Mouse (Mus musculus) lung, postnatal 25 days (tissue): ENCODE results near the gene Adcy7.
A peak's percentile ranks its signal among the peaks of the same experiment; 100 is the strongest.

Experiments
- DNase-seq: peaks from one replicate; pipeline ENCODE4 v3.0.0; 2022; ENCODE audit warnings: low spot score

The Adcy7 gene

DNA sequence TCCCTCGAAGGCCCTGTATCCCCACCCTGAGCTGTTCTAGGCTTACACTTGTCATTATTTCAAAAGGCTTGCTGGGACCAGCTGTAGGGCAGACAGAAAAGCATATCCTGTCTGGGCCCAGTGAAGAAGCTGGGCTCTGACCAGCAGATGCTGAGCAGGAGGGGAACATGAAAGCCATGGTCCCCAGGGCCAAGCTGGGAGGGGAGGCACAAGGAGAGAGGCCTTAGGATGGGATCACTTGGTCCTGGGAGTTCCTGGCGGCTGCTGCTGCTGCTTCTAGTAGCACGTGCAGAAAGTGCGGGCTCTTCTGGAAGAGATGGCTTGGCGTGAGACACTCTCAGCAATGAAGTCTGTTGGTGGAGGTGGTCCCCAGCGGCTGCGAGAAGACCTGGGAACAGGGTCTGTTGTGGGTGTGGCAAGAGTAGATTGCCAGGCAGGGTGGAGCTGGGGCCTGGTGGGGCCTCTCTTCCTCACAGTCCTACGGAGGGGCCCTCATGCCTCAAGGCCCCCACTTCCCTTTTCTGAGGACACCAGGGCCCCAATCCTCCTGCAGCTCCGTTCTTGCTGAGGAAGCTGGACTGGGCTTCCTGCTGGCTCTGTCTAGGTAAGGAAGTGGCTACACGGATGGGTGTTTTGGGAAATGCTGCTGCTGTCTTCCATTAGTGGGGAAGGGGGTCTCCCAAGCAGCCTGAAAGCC is 27.9 kb downstream of the Adcy7 start:
- peak; percentile 52 for DNase-seq

DNA sequence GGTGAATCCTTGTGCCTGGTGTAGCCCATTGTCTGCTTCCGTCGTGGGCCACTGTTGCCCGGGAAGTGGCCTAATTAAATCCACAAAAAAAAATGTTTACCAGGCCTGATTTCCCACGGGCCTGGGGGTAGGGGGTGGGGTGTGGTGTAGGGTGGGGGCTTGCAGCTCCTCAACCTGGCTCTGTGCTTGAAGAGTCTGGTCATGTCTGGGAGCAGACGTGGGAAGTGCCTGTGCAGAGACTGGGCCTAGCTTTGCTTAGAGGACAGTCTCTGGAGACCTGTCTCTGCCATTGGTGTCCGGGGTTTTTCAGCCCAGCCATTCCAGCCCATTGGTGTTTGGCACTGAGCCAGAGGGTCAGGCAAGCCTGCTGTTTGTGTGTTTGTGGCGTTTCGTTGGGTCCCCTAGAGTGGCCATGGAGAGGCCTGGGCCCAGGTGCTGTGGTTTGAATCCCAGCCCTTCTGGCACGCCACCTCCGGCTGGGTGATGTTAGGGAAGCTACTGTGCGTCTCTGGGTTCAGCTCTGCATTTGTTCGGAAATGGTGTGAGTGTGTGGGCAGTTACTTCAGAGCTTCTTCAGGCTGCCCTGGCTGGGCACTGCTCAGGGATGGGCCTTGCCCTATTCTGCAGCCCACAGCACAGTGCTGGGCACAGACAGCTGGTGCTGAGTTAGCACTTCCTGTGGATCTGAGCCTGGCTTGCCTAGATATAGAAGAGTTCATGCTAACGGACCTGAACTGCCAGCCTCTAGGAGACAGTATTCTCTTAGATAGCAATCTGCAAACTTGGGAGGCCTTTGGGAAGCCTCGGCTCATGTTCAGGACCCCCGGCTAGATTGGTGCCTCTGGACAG is 29.6 kb downstream of the Adcy7 start:
- DNase-seq = no peak

DNA sequence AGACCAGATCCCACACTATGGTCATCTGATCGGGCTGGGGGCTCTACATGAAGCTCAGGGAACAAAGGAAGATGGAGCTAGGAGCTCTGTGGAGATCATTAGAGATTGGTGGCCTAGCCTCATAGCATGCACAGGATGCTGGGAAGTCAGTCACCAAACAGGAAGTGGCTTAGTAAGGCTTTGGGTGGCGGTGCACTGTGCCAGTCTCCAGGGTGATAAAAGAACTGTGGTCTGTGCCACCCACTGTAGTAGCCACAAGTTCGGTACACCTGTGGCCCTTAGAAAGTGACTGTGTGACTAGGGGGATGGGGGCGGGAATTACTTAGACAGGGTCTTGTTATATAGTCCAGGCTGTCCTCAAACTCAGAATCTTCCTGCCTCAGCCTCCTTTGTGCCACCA is 33.6 kb downstream of the Adcy7 start:
- no peak for DNase-seq

DNA sequence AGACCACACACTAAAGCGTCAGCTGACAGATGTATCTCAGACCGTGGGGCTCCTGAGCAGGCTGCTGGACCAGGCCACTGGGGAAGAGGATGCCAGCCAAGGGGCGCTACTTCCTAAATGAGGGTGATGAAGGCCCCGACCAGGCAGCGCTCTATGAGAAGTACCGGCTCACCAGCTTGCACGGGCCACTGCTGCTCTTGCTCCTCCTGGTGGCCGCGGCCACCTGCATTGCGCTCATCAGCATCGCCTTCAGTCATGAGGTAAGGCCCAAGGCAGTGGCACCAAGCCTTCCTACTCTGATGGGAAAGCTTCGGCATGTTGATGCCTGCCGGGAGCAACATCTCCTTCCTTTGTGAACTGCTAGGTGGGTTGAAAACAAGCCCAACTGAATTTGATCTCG is 34.3 kb downstream of the Adcy7 start:
- DNase-seq = no peak

DNA sequence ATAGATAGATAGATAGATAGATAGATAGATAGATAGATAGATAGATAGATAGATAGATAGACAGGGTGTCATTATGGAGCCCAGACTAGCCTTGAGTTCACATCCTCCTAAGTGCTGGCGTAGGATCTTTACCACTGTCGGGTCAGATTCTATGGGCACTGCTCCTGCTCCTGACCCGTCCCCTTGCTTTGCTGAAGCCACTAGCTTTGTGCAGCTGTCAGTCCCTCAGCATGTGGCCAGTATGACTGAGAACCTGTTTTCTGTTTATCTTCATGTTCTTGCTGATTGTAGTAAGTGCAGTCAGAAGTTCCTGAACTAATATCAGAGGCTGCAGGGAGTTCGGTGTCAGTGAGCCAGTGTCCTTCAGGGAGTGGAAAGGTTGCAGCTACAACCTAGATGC is 35.5 kb downstream of the Adcy7 start:
- no peak for DNase-seq

DNA sequence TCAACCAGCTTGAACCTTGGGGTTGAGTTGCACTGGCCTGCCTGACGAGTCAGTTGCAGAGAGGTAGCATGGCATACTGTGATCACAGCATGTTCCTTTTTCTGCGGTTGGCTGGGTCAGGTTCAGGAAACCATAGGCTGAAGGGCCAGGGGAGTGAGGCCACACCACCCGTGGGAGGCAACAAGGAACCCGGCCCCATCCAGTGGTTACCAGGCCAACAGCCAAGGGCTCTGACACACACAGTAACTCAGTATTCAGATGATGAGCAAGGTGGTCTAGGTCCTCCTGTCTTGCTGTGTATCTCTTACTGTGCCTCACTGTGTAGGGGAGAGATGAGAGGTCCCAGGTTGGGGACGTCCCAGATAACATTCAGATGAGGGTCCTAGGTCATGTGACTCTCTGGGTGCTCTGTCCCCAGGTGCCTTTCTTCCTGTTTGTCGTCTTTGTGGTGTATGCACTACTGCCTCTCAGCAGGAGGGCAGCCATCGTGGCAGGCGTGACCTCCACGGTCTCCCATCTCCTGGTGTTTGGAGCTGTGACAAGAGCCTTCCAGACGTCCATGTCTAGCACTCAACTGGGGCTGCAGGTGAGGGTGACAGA is 37.2 kb downstream of the Adcy7 start:
- peak; percentile 31 for DNase-seq

DNA sequence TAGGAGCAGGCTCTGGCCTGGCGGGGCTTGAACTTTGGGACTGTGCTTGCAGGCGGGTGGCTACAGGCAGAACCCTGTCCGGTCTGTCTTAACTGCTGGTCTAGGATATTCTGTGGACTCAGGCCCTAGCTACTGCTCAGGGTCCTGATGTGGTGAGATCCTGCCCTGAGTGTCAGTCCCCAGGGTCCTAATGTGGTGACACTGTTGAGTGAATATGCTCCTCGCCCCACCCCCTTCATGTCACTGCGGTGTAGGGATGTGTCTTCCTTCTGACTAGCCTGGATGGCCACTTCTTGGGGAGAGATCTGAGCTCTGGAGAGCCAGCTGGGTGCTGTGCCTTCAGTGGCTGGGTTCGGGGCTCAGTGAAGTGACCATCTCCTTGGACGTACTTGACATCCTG is 37.7 kb downstream of the Adcy7 start:
- no peak for DNase-seq

DNA sequence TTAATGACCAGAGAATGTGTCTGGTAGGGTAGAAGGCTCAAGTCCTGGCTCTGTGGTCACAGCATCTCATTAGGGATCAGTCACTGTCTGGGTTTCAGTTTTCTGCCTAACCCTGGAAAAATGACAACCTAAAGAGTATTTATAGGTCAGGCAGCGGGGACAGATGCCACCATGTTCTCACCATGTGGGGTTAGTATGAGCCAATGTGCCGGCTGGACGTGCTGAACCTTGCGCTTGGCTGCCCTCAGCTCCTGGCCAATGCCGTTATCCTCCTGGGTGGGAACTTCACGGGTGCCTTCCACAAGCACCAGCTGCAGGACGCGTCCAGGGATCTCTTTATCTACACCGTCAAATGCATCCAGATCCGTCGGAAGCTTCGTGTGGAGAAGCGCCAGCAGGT is 38.1 kb downstream of the Adcy7 start:
- no peak for DNase-seq

DNA sequence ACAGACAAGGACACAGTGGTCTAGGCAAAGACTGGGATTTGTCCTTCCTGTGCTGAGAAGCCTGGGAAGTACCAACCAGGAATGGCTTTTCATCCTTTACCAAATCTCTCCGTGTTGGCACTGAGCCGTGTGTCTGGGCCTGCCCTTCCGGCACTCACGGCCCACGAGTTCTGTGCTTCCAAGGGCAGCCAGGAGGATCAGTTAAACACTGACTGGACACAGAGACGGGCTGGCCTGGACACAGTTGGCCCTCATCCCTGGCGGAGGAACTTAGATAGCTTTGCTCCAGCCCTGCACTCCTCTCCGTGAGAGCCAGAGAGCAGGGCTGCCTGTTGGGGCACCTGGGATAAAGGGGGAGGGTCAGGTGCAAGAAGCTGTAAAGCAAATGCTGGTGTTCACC is 40.8 kb downstream of the Adcy7 start:
- DNase-seq = no peak

DNA sequence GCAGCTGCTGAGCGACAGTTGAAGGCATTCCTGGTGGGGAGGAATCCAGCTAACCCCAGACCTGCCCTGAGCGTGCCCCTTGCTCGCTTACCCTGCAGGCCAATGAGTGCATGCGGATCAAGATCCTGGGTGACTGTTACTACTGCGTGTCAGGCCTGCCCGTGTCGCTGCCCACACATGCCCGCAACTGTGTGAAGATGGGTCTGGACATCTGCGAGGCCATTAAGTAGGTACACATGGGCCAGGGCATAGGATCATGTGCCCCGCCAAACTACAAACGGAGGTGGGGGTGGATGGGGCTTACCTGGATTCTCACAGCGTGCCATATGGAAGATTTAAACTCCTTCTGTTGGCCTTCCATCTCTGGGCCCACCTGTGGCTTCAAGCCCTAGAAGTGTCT is 41.8 kb downstream of the Adcy7 start:
- DNase-seq = no peak

DNA sequence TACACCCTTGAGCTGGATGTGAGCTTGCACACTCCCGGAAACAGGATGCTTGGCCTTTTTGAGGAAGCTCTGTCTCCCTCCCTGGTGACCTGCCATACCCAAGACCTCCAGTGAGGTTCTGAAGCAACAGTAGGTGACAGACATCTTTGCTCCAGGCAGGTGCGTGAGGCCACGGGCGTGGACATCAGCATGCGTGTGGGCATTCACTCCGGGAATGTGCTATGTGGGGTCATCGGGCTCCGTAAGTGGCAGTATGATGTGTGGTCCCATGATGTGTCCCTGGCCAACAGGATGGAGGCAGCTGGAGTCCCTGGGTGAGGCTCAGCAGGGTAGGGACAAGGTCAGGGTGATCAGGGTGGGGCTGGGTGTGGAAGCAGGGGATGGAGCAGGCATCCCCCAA is 43.1 kb downstream of the Adcy7 start:
- no peak for DNase-seq

DNA sequence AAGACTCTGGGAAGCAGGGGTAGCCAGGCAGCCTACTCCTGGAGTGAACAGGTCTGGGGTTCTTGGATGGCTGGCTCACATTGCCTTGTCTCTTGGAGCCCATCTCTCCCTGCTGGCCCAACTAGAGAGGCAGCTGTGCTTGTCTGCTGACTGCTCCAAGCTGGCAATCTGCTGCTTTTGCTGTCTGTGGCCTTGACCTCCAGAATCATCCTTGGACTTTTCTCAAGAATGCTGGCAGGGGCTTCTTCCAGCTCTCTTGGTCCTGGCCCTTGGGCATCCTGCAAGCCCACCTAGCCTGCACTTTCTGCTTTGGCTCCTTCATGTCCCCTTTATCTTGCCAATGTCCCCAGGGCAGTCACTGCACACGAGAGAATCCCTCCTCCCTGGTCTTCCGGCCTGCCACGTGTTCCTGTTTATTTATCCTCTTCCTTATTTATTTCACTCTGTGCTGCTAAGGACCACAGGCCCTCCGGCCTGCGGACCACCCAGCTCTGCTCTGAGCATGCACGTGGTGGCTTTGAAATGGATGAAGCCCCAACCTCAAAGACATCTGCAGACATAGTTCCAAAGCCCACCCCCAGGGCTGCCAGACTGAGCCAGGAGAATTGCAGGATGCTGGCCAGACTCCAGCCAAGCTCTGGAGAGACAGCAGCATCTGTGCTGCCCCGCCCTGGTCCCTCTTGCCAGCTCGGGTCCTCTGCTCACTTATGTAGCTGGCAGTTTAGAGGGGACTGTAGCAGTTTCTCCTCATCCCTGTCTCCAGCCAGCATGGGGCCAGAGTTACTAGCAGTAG is 44.1 kb downstream of the Adcy7 start:
- peak; percentile 64 for DNase-seq

DNA sequence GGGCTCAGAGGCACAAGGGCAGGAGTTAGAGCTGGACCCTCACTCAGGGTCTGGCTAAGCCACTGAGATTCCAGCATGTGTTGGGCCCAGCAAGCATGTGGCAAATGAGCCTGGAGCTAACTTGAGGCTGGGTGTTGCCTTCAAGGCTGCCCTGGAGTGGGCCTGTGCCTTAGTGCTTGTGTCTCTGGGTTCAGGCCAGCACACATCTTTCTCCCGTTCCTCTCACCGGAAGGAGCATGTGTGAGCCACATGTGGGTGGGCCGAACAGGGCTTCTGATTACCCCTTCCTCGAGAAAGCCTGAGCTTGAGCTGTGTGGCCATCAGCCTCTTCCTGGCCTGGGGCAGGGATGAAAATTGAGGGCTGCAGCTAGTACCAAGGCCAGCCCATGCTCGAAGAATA is 45.1 kb downstream of the Adcy7 start:
- no peak for DNase-seq

DNA sequence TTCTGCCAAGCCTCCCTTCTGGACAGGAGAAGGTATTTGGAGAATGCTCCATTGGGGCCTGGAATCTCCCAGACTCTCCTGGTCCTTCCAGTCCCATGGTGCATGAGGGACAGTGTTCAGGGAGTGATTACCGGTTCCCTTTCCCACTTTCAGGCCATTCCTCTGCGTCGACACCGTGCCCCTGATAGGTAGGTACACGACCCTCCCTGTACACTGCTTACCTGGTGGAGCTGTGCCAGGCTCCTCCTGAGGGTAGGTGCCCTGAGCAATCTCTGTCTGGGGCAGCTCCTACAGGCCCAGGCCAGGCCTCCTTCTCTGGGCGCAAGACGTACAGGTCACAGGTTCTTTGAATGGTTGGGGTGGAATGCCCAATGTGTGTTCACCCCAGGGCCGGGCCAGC is 45.9 kb downstream of the Adcy7 start:
- DNase-seq = no peak

DNA sequence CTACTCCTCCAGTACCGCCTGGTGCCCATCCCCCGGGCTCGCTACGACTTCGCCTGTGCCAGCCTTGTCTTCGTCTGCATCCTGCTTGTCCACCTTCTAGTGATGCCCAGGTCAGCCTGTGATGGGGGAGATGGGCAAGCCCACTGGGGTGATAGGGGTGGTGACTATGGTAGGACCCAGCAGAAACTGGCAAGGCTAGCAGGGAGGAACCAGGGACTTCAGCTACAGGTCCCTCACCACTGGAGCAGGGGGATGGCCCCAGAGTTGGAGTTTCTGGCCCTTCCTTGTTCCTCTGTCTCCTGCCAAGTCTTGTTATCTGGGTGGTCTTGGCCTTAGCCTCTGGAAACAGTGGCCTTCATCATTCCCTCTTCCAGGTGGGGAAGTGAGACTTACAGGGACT is 47.9 kb downstream of the Adcy7 start:
- no peak for DNase-seq

DNA sequence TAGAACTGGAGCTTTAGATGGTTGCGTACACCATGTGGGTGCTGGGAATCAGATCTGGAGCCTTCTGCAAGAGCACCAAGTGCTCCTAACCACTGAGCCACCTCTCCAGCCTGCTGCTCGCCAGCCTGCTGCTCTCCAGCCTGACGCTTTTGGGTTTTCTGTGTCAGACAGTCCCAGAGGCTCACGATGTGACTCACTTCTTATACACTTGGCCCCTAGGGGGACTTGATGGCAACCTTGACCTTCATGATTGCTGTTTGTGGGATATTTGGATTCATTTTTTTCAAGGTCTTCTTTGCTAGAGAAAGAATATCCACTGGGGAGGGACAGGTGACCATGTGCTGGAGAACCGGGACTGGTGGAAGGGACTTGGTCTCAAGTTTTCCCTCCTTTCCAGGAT is 49.2 kb downstream of the Adcy7 start:
- no peak for DNase-seq

DNA sequence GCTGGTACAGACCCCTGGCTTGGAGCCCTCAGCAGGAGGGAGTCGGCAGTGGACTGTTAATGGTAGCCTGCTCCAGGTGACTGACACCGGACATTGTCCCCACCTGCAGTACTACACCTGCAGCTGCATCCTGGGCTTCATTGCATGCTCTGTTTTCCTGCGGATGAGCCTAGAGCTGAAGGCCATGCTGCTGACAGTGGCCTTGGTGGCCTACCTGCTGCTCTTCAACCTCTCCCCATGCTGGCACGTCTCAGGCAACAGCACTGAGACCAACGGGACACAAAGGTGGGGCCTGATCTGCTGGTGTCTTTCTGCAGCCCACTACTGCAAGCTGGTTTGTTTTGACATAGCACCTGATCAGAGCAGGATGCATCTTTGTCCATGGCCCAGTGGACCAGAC is 51.3 kb downstream of the Adcy7 start:
- no peak for DNase-seq

DNA sequence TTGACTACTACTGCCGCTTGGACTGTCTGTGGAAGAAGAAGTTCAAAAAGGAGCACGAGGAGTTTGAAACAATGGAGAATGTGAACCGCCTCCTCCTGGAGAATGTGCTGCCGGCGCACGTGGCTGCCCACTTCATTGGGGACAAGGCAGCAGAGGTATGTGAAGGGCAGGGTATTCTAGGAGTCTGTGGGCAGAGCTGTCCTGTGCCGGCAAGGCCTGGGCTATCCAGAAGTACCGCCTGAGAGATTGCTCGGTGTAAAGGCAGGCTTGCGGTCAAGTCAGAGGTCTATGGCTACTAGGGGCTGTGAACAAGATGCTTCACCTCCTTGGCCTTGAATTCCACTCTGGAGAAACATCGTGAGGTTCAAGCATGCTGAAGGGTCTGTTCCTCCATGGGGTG is 52.6 kb downstream of the Adcy7 start:
- DNase-seq = peak; percentile 36

DNA sequence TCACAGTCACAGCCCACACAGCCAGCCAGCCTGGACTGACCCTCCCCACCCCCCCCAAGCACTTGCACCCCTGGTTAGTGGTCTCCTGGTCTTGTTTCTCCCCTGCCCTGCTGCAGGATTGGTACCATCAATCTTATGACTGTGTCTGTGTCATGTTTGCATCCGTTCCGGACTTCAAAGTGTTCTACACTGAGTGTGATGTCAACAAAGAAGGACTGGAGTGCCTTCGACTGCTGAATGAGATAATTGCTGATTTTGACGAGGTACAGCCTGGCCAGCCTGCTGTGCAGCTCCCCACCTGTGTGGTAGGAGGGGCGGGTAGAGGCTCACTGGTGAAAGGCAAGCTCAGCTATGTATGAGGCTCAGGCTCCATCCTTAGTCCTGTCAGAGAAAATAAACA is 53.0 kb downstream of the Adcy7 start:
- DNase-seq = no peak

DNA sequence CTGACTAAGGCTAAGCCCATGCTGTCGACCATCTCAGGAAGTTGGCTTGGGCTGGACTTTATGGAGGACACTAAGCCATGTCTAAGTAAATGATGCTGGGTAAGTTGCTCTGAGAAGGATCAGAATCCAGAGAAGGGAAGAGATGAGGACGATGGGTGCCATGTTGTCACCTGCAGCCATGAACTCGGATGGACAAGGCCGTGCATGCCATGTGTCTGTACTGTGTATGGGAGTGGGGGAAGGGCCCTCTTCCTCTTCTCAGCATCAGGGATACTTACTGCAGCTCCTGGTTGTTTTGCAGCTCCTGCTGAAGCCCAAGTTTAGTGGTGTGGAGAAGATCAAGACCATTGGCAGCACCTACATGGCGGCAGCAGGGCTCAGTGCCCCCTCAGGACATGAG is 53.6 kb downstream of the Adcy7 start:
- no peak for DNase-seq

DNA sequence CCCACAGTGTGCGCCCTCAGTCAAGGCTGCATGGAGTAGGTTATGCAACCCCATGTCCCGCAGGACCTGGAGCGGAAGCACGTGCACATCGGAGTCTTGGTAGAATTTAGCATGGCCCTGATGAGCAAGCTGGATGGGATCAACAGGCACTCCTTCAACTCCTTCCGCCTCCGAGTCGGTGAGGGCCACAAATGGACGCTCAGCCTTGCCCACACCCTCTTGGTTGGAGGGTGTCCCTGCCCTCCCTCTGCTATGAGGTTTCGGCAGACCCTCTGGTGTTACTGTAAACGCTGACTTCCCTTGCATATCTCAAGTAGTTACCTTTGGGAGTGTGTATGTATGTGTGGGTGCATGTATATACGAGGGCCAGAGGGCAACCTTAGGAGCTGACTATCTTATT is 54.1 kb downstream of the Adcy7 start:
- DNase-seq = no peak

DNA sequence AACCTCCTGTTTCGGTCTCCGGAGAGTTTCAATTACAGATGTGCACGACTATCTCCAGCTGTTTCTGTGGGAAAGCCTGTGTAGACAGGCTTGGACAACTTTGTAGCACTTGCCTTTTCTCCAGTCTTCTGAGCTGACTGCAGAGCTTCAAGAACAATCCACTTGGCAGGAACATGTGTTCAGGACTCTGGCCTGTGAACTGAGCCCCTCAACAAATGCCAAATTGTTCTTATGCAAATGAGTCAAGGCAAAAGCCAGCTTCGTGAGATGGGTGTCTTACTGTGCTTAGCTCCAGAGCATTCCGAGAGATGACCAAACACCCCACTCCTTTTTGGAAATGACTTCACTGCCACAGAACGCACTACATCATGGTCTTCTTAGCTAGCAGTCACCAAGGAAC is 56.5 kb downstream of the Adcy7 start:
- DNase-seq = no peak

DNA sequence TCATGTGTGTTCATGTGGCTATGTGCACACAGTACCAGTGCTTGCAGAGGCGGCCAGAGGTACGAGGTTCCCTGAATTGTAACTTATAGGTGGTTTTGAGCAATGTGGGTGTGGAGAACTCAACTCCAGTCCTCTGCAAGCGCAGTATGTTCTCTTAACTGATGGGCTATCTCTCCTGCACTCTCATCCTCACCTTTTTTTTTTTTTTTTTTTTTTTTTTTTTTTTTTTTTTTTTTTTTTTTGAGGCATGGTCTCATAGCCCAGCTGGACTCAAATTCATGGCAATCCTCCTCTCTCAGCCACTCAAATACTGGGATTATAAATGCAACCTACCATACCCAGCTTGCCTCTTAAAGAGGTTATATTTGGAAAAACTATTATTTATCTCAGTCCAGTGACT is 58.6 kb downstream of the Adcy7 start:
- DNase-seq = no peak
